Mouse (Mus musculus) kidney, embryonic 14.5 days (tissue): ENCODE data around the gene Zfyve19. TPM values are rescaled to one million over a fixed set of nuclear protein-coding genes. Genes with fewer than 3 reads are reported as not detected.

ENCODE experiments used
- ATAC-seq: fragments of 200-750 bp; cut with Nextera tagmentation; 2 replicates; pipeline ENCODE4 v1.8.0; 2017; ENCODE audit warnings: moderate number of reproducible peaks, mild to moderate bottlenecking, moderate TSS enrichment, moderate library complexity; ENCODE audit not compliant: low FRiP score, low TSS enrichment
- H3K27ac ChIP-seq: fragments of 300-500 bp; sonication (generic); 2 replicates; pipeline ENCODE4 v1.5.1; 2014; ENCODE audit warnings: low read depth, mild to moderate bottlenecking, low read length, moderate library complexity, mixed read lengths
- H3K27me3 ChIP-seq: fragments of 300-500 bp; sonication (generic); 2 replicates; pipeline ENCODE4 v1.6.1; 2014; ENCODE audit warnings: mild to moderate bottlenecking, low read length; ENCODE audit not compliant: control insufficient read depth, insufficient read depth
- H3K36me3 ChIP-seq: fragments of 300-500 bp; sonication (generic); 2 replicates; pipeline ENCODE4 v1.6.1; 2014; ENCODE audit warnings: low read length, mixed read lengths; ENCODE audit not compliant: control insufficient read depth, insufficient read depth
- H3K4me1 ChIP-seq: fragments of 300-500 bp; sonication (generic); 2 replicates; pipeline ENCODE4 v1.6.1; 2014; ENCODE audit warnings: low read length, mixed read lengths; ENCODE audit not compliant: control insufficient read depth, insufficient read depth
- H3K4me2 ChIP-seq: fragments of 300-500 bp; sonication (generic); replicated peaks from 2 replicates; pipeline ENCODE4 v1.6.1; 2014; ENCODE audit warnings: low read depth, mild to moderate bottlenecking, low read length
- H3K4me3 ChIP-seq: fragments of 300-500 bp; sonication (generic); 2 replicates; pipeline ENCODE4 v1.5.1; 2014; ENCODE audit warnings: mild to moderate bottlenecking, low read length
- H3K9ac ChIP-seq: fragments of 300-500 bp; sonication (generic); 2 replicates; pipeline ENCODE4 v1.6.1; 2014; ENCODE audit warnings: low read depth, mild to moderate bottlenecking, low read length, moderate library complexity
- H3K9me3 ChIP-seq: fragments of 300-500 bp; sonication (generic); 2 replicates; pipeline ENCODE4 v1.6.1; 2016; ENCODE audit warnings: low read length; ENCODE audit not compliant: control insufficient read depth
- WGBS: fragments of 180-500 bp; shearing (Covaris S2); extraction: QIAGEN DNeasy Blood & Tissue Kit; methylation state at CpG from one replicate; pipeline ENCODE4 v1.1.7; 2014; 5-methylcytosine and 5-hydroxymethylcytosine counted together
- polyA plus RNA-seq: library from polyadenylated mRNA; unstranded; fragments of >200 nt; fragmentation: Nextera tagmentation; extraction: Ambion mirVana; gene quantifications from 2 replicates; pipeline ENCODE4 v1.2.1, GENCODE M21; 2014

Gene Zfyve19
- polyA plus RNA-seq, 1 experiment from 2014 or later: 49.1 TPM

DNA sequence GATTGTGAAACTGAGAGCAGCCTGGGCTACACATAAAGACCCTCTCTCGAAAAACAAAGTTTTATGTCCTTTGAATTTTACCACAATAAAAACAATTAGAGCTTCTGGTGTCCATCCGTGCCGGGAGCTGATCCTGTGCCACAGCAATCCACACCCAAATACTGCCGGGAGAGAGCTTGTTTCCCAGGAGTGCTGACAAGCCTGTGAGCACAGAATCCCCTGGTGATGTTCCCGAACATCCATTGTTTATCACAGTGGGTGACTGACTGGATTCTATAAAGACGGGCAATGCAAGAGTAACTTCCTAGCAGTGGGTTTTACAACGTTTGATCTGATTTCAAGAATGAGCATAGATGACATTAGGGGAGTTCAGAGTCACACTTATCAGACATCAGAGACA, 46.6 kb downstream of the Zfyve19 start:
- Histone ChIP-seq H3K9me3 (no peaks in the 10 kb centered on the region), H3K27me3 (peaks cover 16% of the 10 kb centered on the region; the same call in 1 of the 2 replicates), H3K4me3 (no peak overlapping the region), H3K27ac (no peak overlapping the region), H3K36me3 (no peaks in the 10 kb centered on the region), H3K4me1 (no peaks in the 10 kb centered on the region), H3K4me2 (no peak overlapping the region), H3K9ac (no peak overlapping the region)
- 26% methylated on average over 7 of the region's 7 CpGs for WGBS
- ATAC-seq: no peak

DNA sequence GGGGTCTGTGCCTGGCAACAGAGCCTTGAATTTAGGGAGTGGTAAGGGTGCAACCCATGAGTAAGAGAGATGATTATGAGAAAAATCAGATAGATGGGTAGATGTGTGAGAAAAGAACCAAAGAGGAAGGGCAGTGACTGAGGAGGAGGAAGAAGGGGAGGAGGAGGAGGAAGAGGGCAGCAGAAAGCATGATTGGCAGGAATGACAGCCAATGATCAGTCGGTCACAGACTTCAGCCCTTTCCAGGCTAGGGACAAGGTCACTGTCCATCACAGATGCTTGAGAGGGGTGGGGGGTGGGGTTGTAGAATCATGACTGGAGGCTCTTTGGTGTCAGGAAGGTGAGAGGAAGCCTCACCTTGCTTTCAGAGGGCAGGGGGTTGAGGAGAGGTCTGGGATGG, 52.1 kb downstream of the Zfyve19 start:
- Histone ChIP-seq H3K27ac (no peak overlapping the region), H3K4me3 (no peak overlapping the region), H3K9ac (no peak overlapping the region), H3K36me3 (no peaks in the 10 kb centered on the region), H3K27me3 (peaks cover under 1% of the 10 kb centered on the region; the same call in 1 of the 2 replicates), H3K9me3 (no peaks in the 10 kb centered on the region), H3K4me2 (no peak overlapping the region), H3K4me1 (no peaks in the 10 kb centered on the region)
- no peak for ATAC-seq
- WGBS: 81% methylated on average over 1 of the region's 1 CpGs

DNA sequence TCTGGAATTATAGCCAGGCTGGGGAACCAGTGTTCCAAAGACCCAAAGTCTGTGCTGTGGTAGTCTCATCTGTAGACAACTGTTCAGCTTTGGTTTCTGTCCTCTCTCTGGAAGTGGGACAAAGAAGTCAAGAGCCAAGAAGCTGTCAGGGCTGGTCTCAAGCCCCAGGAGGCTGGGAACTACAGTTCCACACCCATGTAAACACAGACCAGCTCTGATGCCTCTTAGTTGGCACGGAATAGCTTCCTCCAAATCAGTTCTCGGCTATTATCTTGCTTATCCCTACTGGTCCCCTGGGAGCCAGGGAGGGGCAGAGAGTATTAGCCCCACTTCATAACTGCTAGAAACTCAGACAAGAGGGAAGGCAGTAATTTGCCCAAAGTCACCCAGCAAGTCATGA, 52.9 kb downstream of the Zfyve19 start:
- Histone ChIP-seq H3K9ac (no peak overlapping the region), H3K4me3 (no peak overlapping the region), H3K4me2 (no peak overlapping the region), H3K4me1 (no peaks in the 10 kb centered on the region), H3K9me3 (no peaks in the 10 kb centered on the region), H3K27ac (no peak overlapping the region), H3K36me3 (no peaks in the 10 kb centered on the region), H3K27me3 (no peaks in the 10 kb centered on the region; the same call in 1 of the 2 replicates)
- no peak for ATAC-seq
- WGBS: 70% methylated on average over 2 of the region's 2 CpGs

DNA sequence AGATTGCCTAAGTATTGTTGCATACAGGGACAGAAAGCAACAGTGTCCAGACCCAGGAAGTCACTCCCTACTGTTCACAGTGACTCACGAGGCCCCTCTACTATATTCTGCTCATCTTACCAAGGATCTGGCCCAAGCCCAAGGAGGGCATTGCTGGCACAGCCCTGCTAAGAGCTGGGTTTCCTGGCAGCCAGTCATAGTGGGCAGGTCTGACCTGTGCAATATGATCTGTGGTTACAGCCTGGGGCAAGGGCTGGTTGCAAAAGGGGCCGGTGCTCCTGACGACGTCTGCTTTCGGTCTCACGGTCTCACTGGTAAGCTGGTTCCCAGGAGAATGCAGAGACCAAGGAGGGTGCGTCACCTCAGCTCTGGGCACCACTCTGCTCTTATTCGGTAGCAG, 54.6 kb downstream of the Zfyve19 start:
- H3K9ac ChIP-seq: no peak overlapping the region
- ATAC-seq: peak; percentile 52; the same call in 1 of the 2 replicates

GRCm38 (mm10) chr2:119263813-119264212, 55.4 kb downstream of the Zfyve19 start:
- no peaks in the 10 kb centered on the region for H3K9me3 ChIP-seq

More for the DNA sequence above, 54.6 kb downstream of the Zfyve19 start:
- Histone ChIP-seq H3K4me1 (no peaks in the 10 kb centered on the region), H3K27ac (no peak overlapping the region), H3K27me3 (no peaks in the 10 kb centered on the region), H3K9me3 (no peaks in the 10 kb centered on the region), H3K4me3 (no peak overlapping the region), H3K36me3 (no peaks in the 10 kb centered on the region), H3K4me2 (no peak overlapping the region)
- 13% methylated on average over 8 of the region's 8 CpGs for WGBS

More at GRCm38 (mm10) chr2:119263813-119264212, 55.4 kb downstream of the Zfyve19 start:
- no peaks in the 10 kb centered on the region for H3K27me3 ChIP-seq
- no peaks in the 10 kb centered on the region for H3K36me3 ChIP-seq
- no peak for ATAC-seq
- H3K4me1 ChIP-seq: no peaks in the 10 kb centered on the region
- no peak overlapping the region for H3K9ac ChIP-seq
- H3K4me2 ChIP-seq: no peak overlapping the region
- 72% methylated on average over 5 of the region's 5 CpGs for WGBS
- H3K4me3 ChIP-seq: no peak overlapping the region
- no peak overlapping the region for H3K27ac ChIP-seq

Other genes starting within 250 kb of the Zfyve19 start
- gene Ccdc32, start 179.2 kb upstream of the Zfyve19 start, polyA plus RNA-seq: 19.9 and 22.0 TPM in 2 replicates
- gene Rpusd2, start 173.8 kb upstream of the Zfyve19 start, polyA plus RNA-seq: 5.8 and 6.0 TPM in 2 replicates
- 48.3 and 49.1 TPM in 2 replicates for gene Knl1, start 161.5 kb upstream of the Zfyve19 start, polyA plus RNA-seq
- 40.0 and 51.9 TPM in 2 replicates for gene Rad51, start 95.8 kb upstream of the Zfyve19 start, polyA plus RNA-seq
- 35.8 and 41.9 TPM in 2 replicates for gene Rmdn3, start 51.6 kb upstream of the Zfyve19 start, polyA plus RNA-seq
- gene Gchfr, start 40.8 kb upstream of the Zfyve19 start, polyA plus RNA-seq: 35.5 and 41.7 TPM in 2 replicates
- 0.31 and 0.43 TPM in 2 replicates for gene Gm14137, start 34.1 kb upstream of the Zfyve19 start, polyA plus RNA-seq
- gene Dnajc17, start 178 bp downstream of the Zfyve19 start, polyA plus RNA-seq: 21.4 and 24.5 TPM in 2 replicates
- gene Ppp1r14d, start 21.3 kb downstream of the Zfyve19 start, polyA plus RNA-seq: 0.28 and 0.94 TPM in 2 replicates
- 23.6 and 38.1 TPM in 2 replicates for gene Spint1, start 28.7 kb downstream of the Zfyve19 start, polyA plus RNA-seq
- gene Rhov, start 62.7 kb downstream of the Zfyve19 start, polyA plus RNA-seq: 0.23 and 0.61 TPM in 2 replicates
- 7.1 and 13.3 TPM in 2 replicates for gene Vps18, start 80.1 kb downstream of the Zfyve19 start, polyA plus RNA-seq
- gene Dll4, start 117.2 kb downstream of the Zfyve19 start, polyA plus RNA-seq: 4.9 and 8.3 TPM in 2 replicates
- gene Chac1, start 142.6 kb downstream of the Zfyve19 start, polyA plus RNA-seq: 0.38 and 1.0 TPM in 2 replicates